9 mouse cellular contexts compared by ENCODE assay signal in genomic region chr9:35570663-35571062, GRCm38 (mm10). TPM values are rescaled to one million over a fixed set of nuclear protein-coding genes. Genes with fewer than 3 reads are reported as not detected.
DNase-seq lines count a peak whose midpoint lies in the region; ATAC-seq and TF ChIP-seq lines count a peak whose summit lies in the region.
"Had no signal": no experiment of that assay in that cellular context is flagged by ENCODE, and none has a peak within 500 bp of the region (broad histone marks: within the 10 kb centered on the region; RNA-seq: fewer than 3 reads in every experiment).

No protein-coding gene starts in this region.

- H3K4me2 ChIP-seq in lung, postnatal 0 days (replicated peaks; ENCODE audit: low read depth, low read length) = peak overlapping the region; percentile 89
- peak overlapping the region; percentile 57 for H3K4me2 ChIP-seq in forebrain, embryonic 11.5 days (ENCODE audit: low read depth, low read length, severe bottlenecking)
- peak overlapping the region; percentile 56 for H3K4me2 ChIP-seq in limb, embryonic 14.5 days (replicated peaks; ENCODE audit: low read depth, low read length, severe bottlenecking)
- peak overlapping the region; percentile 53 for H3K4me2 ChIP-seq in stomach, embryonic 14.5 days (replicated peaks; ENCODE audit: low read depth, low read length)

- no peaks in the 10 kb centered on the region for H3K9me3 ChIP-seq in lung, postnatal 0 days (ENCODE audit: low read length)
- H3K9me3 ChIP-seq in forebrain, embryonic 11.5 days (ENCODE audit: control insufficient read depth, low read length) = no peaks in the 10 kb centered on the region
- no peaks in the 10 kb centered on the region for H3K9me3 ChIP-seq in limb, embryonic 14.5 days (ENCODE audit: control insufficient read depth, low read length)
- H3K9me3 ChIP-seq in stomach, embryonic 14.5 days (ENCODE audit: control insufficient read depth, low read depth, low read length) = no peaks in the 10 kb centered on the region

- no peaks in the 10 kb centered on the region for H3K27me3 ChIP-seq in lung, postnatal 0 days (replicated peaks; ENCODE audit: insufficient read depth, low read length)
- H3K27me3 ChIP-seq in forebrain, embryonic 11.5 days (ENCODE audit: control insufficient read depth, insufficient read depth, low read length) = 0 out of 2 replicates have a peak, but pooled peaks cover 4% of the 10 kb centered on the region
- peaks cover 3% of the 10 kb centered on the region; the same call in 1 of the 2 replicates for H3K27me3 ChIP-seq in limb, embryonic 14.5 days (ENCODE audit: control insufficient read depth, insufficient read depth, low read length)
- H3K27me3 ChIP-seq in stomach, embryonic 14.5 days (ENCODE audit: control insufficient read depth, insufficient read depth, low read length) = peaks cover 4% of the 10 kb centered on the region; the same call in 1 of the 2 replicates

- H3K36me3 ChIP-seq in lung, postnatal 0 days (ENCODE audit: insufficient read depth, low read length) = no peaks in the 10 kb centered on the region; the same call in 1 of the 2 replicates
- peaks cover 3% of the 10 kb centered on the region; the same call in 1 of the 2 replicates for H3K36me3 ChIP-seq in forebrain, embryonic 11.5 days (ENCODE audit: control insufficient read depth, insufficient read depth, low read length)
- H3K36me3 ChIP-seq in limb, embryonic 14.5 days (ENCODE audit: control insufficient read depth, insufficient read depth, low read length) = peaks cover 27% of the 10 kb centered on the region
- H3K36me3 ChIP-seq in stomach, embryonic 14.5 days (ENCODE audit: control insufficient read depth, insufficient read depth, low read length) = peaks cover 16% of the 10 kb centered on the region; the same call in 1 of the 2 replicates

- WGBS in lung, postnatal 0 days = 16% methylated on average over 5 of the region's 5 CpGs
- 11% methylated on average over 5 of the region's 5 CpGs for WGBS in forebrain, embryonic 11.5 days
- 10% methylated on average over 5 of the region's 5 CpGs for WGBS in limb, embryonic 14.5 days
- 11% methylated on average over 5 of the region's 5 CpGs for WGBS in stomach, embryonic 14.5 days

- no peak for TF ChIP-seq EP300 in lung, postnatal 0 days (IDR thresholded peaks at IDR 0.05)

- H3K4me3 ChIP-seq in lung, postnatal 0 days (ENCODE audit: low read depth, low read length) = peak overlapping the region; percentile 79
- H3K4me3 ChIP-seq in forebrain, embryonic 11.5 days (ENCODE audit: low read depth, low read length) = peak overlapping the region; percentile 75
- H3K4me3 ChIP-seq in limb, embryonic 14.5 days (replicated peaks; ENCODE audit: low read length) = peak overlapping the region; percentile 80
- peak overlapping the region; percentile 70 for H3K4me3 ChIP-seq in stomach, embryonic 14.5 days (ENCODE audit: low read depth, low read length)

- DNase-seq in lung, postnatal 0 days (ENCODE audit: low spot score) = no peak
- DNase-seq in lung, postnatal 36 days = no peak
- no peak for DNase-seq in forebrain, embryonic 11.5 days (ENCODE audit: low spot score)
- DNase-seq in limb, embryonic 14.5 days (ENCODE audit: low spot score) = no peak
- DNase-seq in gastrocnemius, adult 18-20 months (ENCODE audit: low spot score) = no peak
- no peak for DNase-seq in frontal cortex, adult 2 months (ENCODE audit: extremely low spot score in 1 of 2, low spot score in 1 of 2)
- DNase-seq in testis, postnatal 10 days (ENCODE audit: low spot score) = no peak

- H3K27ac ChIP-seq in lung, postnatal 0 days (ENCODE audit: low read length) = no peak overlapping the region
- H3K27ac ChIP-seq in forebrain, embryonic 11.5 days (ENCODE audit: low read depth, low read length) = no peak overlapping the region
- no peak overlapping the region for H3K27ac ChIP-seq in limb, embryonic 14.5 days (replicated peaks; ENCODE audit: low read depth, low read length)
- H3K27ac ChIP-seq in stomach, embryonic 14.5 days (ENCODE audit: low read length) = no peak overlapping the region

- H3K9ac ChIP-seq in lung, postnatal 0 days (replicated peaks; ENCODE audit: low read depth) = peak overlapping the region; percentile 66; the same call in 1 of the 2 replicates
- H3K9ac ChIP-seq in forebrain, embryonic 11.5 days (ENCODE audit: low read length) = peak overlapping the region; percentile 92
- H3K9ac ChIP-seq in limb, embryonic 14.5 days (ENCODE audit: low read depth, low read length, severe bottlenecking) = peak overlapping the region; percentile 72
- no peak overlapping the region for H3K9ac ChIP-seq in stomach, embryonic 14.5 days (replicated peaks; ENCODE audit: low read depth, low read length)

- ATAC-seq in lung, postnatal 0 days = no peak
- ATAC-seq in forebrain, embryonic 11.5 days (replicated peaks; ENCODE audit: low FRiP score) = peak; percentile 3; the same call in 1 of the 2 replicates
- ATAC-seq in limb, embryonic 14.5 days (ENCODE audit: low FRiP score, low read depth) = no peak
- 0 out of 2 replicates have a peak, but pooled peaks have one; percentile 1 for ATAC-seq in stomach, embryonic 14.5 days (ENCODE audit: insufficient number of reproducible peaks, insufficient read depth, low FRiP score, low read depth)

- H3K4me1 ChIP-seq in lung, postnatal 0 days (ENCODE audit: insufficient read depth, low read depth, low read length) = peaks cover 5% of the 10 kb centered on the region; the same call in 1 of the 2 replicates
- no peaks in the 10 kb centered on the region; the same call in 1 of the 2 replicates for H3K4me1 ChIP-seq in forebrain, embryonic 11.5 days (replicated peaks; ENCODE audit: control insufficient read depth, insufficient read depth, low read length)
- no peaks in the 10 kb centered on the region for H3K4me1 ChIP-seq in limb, embryonic 14.5 days (ENCODE audit: control insufficient read depth, insufficient read depth, low read length)
- H3K4me1 ChIP-seq in stomach, embryonic 14.5 days (ENCODE audit: control insufficient read depth, insufficient read depth, low read length) = peaks cover 4% of the 10 kb centered on the region; the same call in 1 of the 2 replicates

- no peak for TF ChIP-seq POLR2A in limb, embryonic 14.5 days (IDR thresholded peaks at IDR 0.05; ENCODE audit: borderline replicate concordance, extremely low read depth, insufficient read depth, insufficient read length)

- TF ChIP-seq CTCF in lung, postnatal 0 days (IDR thresholded peaks at IDR 0.05) = no peak

RNA-seq across cellular contexts. Expression of gene Hyls1, which starts 0.5 kb away (rescaled TPM):
- polyA plus RNA-seq in lung, postnatal 0 days (2015; fragmentation: Nextera tagmentation; extraction: Ambion mirVana) = 4.7 and 5.0 TPM in 2 replicates
- polyA plus RNA-seq in forebrain, embryonic 11.5 days (2014; fragmentation: Nextera tagmentation; extraction: Ambion mirVana) = 31.1 and 34.2 TPM in 2 replicates
- 8.1 and 10.8 TPM in 2 replicates for polyA plus RNA-seq in limb, embryonic 14.5 days (2012; rRNA removed)
- 15.4 and 15.8 TPM in 2 replicates for polyA plus RNA-seq in limb, embryonic 14.5 days (2014; fragmentation: Nextera tagmentation; extraction: Ambion mirVana)
- 15.1 and 17.4 TPM in 2 replicates for polyA plus RNA-seq in stomach, embryonic 14.5 days (2014; fragmentation: Nextera tagmentation; extraction: Ambion mirVana)
- under 1 TPM; 0.80 to 0.95 TPM for total RNA-seq in gastrocnemius, adult 18-20 months (2021)
- 5.0 and 6.2 TPM in 2 replicates for polyA plus RNA-seq in frontal cortex, adult 2 months (2012; rRNA removed)

RNA-seq across cellular contexts. Expression of gene Pate2, which starts 0.6 kb away (rescaled TPM):
- polyA plus RNA-seq in lung, postnatal 0 days (2015; fragmentation: Nextera tagmentation; extraction: Ambion mirVana) = 0.06 and 0.10 TPM in 2 replicates
- polyA plus RNA-seq in forebrain, embryonic 11.5 days (2014; fragmentation: Nextera tagmentation; extraction: Ambion mirVana) = 0.75 and 1.0 TPM in 2 replicates
- polyA plus RNA-seq in limb, embryonic 14.5 days (2012; rRNA removed) = 0.53 and 0.97 TPM in 2 replicates
- polyA plus RNA-seq in limb, embryonic 14.5 days (2014; fragmentation: Nextera tagmentation; extraction: Ambion mirVana) = 0.37 and 0.55 TPM in 2 replicates
- 0.51 and 0.69 TPM in 2 replicates for polyA plus RNA-seq in stomach, embryonic 14.5 days (2014; fragmentation: Nextera tagmentation; extraction: Ambion mirVana)
- total RNA-seq in gastrocnemius, adult 18-20 months (2021) = not detected
- polyA plus RNA-seq in frontal cortex, adult 2 months (2012; rRNA removed) = 0.57 and 0.70 TPM in 2 replicates

RNA-seq across cellular contexts. Expression of gene Pus3, which starts 12.3 kb away (rescaled TPM):
- 7.3 and 8.5 TPM in 2 replicates for polyA plus RNA-seq in lung, postnatal 0 days (2015; fragmentation: Nextera tagmentation; extraction: Ambion mirVana)
- 21.8 TPM in 2 replicates for polyA plus RNA-seq in forebrain, embryonic 11.5 days (2014; fragmentation: Nextera tagmentation; extraction: Ambion mirVana)
- polyA plus RNA-seq in limb, embryonic 14.5 days (2012; rRNA removed) = 13.1 and 20.8 TPM in 2 replicates
- 18.2 and 21.7 TPM in 2 replicates for polyA plus RNA-seq in limb, embryonic 14.5 days (2014; fragmentation: Nextera tagmentation; extraction: Ambion mirVana)
- 22.1 and 23.9 TPM in 2 replicates for polyA plus RNA-seq in stomach, embryonic 14.5 days (2014; fragmentation: Nextera tagmentation; extraction: Ambion mirVana)
- total RNA-seq in gastrocnemius, adult 18-20 months (2021) = 10 to 100 TPM in 1 of 2 experiments, 1 to 10 TPM in 1; 9.2 to 10.3 TPM
- polyA plus RNA-seq in frontal cortex, adult 2 months (2012; rRNA removed) = 12.3 and 13.3 TPM in 2 replicates

RNA-seq across cellular contexts. Expression of gene Ddx25, which starts 12.3 kb away (rescaled TPM):
- 0.07 and 0.10 TPM in 2 replicates for polyA plus RNA-seq in lung, postnatal 0 days (2015; fragmentation: Nextera tagmentation; extraction: Ambion mirVana)
- 8.2 and 8.8 TPM in 2 replicates for polyA plus RNA-seq in forebrain, embryonic 11.5 days (2014; fragmentation: Nextera tagmentation; extraction: Ambion mirVana)
- polyA plus RNA-seq in limb, embryonic 14.5 days (2012; rRNA removed) = 1.9 and 2.3 TPM in 2 replicates
- 3.0 TPM in 2 replicates for polyA plus RNA-seq in limb, embryonic 14.5 days (2014; fragmentation: Nextera tagmentation; extraction: Ambion mirVana)
- 2.8 TPM in 2 replicates for polyA plus RNA-seq in stomach, embryonic 14.5 days (2014; fragmentation: Nextera tagmentation; extraction: Ambion mirVana)
- not detected for total RNA-seq in gastrocnemius, adult 18-20 months (2021)
- polyA plus RNA-seq in frontal cortex, adult 2 months (2012; rRNA removed) = 13.5 and 15.5 TPM in 2 replicates

RNA-seq across cellular contexts. Expression of gene Pate4, which starts 41.1 kb away (rescaled TPM):
- not detected in 2 replicates for polyA plus RNA-seq in lung, postnatal 0 days (2015; fragmentation: Nextera tagmentation; extraction: Ambion mirVana)
- not detected in 2 replicates for polyA plus RNA-seq in forebrain, embryonic 11.5 days (2014; fragmentation: Nextera tagmentation; extraction: Ambion mirVana)
- not detected in 2 replicates for polyA plus RNA-seq in limb, embryonic 14.5 days (2012; rRNA removed)
- polyA plus RNA-seq in limb, embryonic 14.5 days (2014; fragmentation: Nextera tagmentation; extraction: Ambion mirVana) = not detected in 2 replicates
- polyA plus RNA-seq in stomach, embryonic 14.5 days (2014; fragmentation: Nextera tagmentation; extraction: Ambion mirVana) = not detected in 2 replicates
- not detected for total RNA-seq in gastrocnemius, adult 18-20 months (2021)
- polyA plus RNA-seq in frontal cortex, adult 2 months (2012; rRNA removed) = not detected in 2 replicates
- polyA plus RNA-seq: brain, embryonic 14.5 days had no signal

Comparison
In these comparisons a context has a peak if more than half of its experiments do, and no peak if none do; other contexts are left out.
1. ATAC-seq: peak in forebrain, embryonic 11.5 days (single experiment) and stomach, embryonic 14.5 days (single experiment); none in lung, postnatal 0 days (single experiment) and limb, embryonic 14.5 days (single experiment).
2. Peak in every context shown above with its lines, with median percentiles within 50 percentile points of each other: H3K4me2 ChIP-seq and H3K4me3 ChIP-seq.